Mouse (Mus musculus) layer of hippocampus, adult 8-10 months (tissue): Measurements from ENCODE around the gene Olfr444. TPM values are rescaled to one million over a fixed set of nuclear protein-coding genes. Genes with fewer than 3 reads are reported as not detected.

Source experiments
- DNase-seq, 2 experiments: peaks; one replicate each; pipeline ENCODE4 v3.0.0; 2022; ENCODE audit warnings: low spot score in 2 of 2
- total RNA-seq, 4 experiments: library from RNA; stranded (reverse); gene quantifications; 2 replicates each; pipeline ENCODE4 v1.2.4; 2022

The Olfr444 gene
- not detected for total RNA-seq

GRCm38 (mm10) chr6:42948767-42949166, at the start of gene Olfr444:
Olfr444 (plus strand) TSS chr6:42949067.
- DNase-seq: no peak

GRCm38 (mm10) chr6:42900345-42900744, 48.5 kb upstream of the Olfr444 start:
- no peak for DNase-seq

- DNase-seq: no peak
Measured at GRCm38 (mm10) chr6:42908578-42908977, 40.3 kb upstream of the Olfr444 start, which contains the start of gene Olfr447. Olfr447 (plus strand) TSS chr6:42908878.

- no peak for DNase-seq
Measured at GRCm38 (mm10) chr6:42921077-42921476, 27.8 kb upstream of the Olfr444 start, which contains the start of gene Olfr446. Olfr446 (plus strand) TSS chr6:42921377.

GRCm38 (mm10) chr6:42980377-42980776, 31.5 kb downstream of the Olfr444 start:
- no peak for DNase-seq

Other genes starting within 250 kb of the Olfr444 start
- gene Tcaf1, start 239.0 kb upstream of the Olfr444 start, total RNA-seq: 100 to 1,000 TPM; 192 to 236 (median 213) TPM
- not detected for gene Olfr453, start 209.7 kb upstream of the Olfr444 start, total RNA-seq
- not detected for gene Olfr38, start 192.7 kb upstream of the Olfr444 start, total RNA-seq
- gene Olfr452, start 164.0 kb upstream of the Olfr444 start, total RNA-seq: not detected
- gene Olfr450, start 137.1 kb upstream of the Olfr444 start, total RNA-seq: not detected
- not detected for gene Olfr449, start 114.7 kb upstream of the Olfr444 start, total RNA-seq
- gene Olfr448, start 58.6 kb upstream of the Olfr444 start, total RNA-seq: not detected
- gene Olfr447, start 40.2 kb upstream of the Olfr444 start, total RNA-seq: not detected
- gene Olfr446, start 27.7 kb upstream of the Olfr444 start, total RNA-seq: under 1 TPM in 1 of 4 experiments, not detected in 3; 0.43 TPM
- gene Olfr441, start 157.3 kb downstream of the Olfr444 start, total RNA-seq: not detected
- not detected for gene Olfr237-ps1, start 197.5 kb downstream of the Olfr444 start, total RNA-seq
- not detected for gene Olfr437, start 214.2 kb downstream of the Olfr444 start, total RNA-seq
- not detected for gene Olfr13, start 223.1 kb downstream of the Olfr444 start, total RNA-seq
- gene Olfr435, start 248.1 kb downstream of the Olfr444 start, total RNA-seq: not detected